Mouse (Mus musculus) neural tube, embryonic 11.5 days (tissue): Measurements from ENCODE around the gene Cfap73. TPM values are rescaled to one million over a fixed set of nuclear protein-coding genes. Genes with fewer than 3 reads are reported as not detected.

ENCODE experiments used
- ATAC-seq: fragments of 200-750 bp; cut with Nextera tagmentation; 2 replicates; pipeline ENCODE4 v1.8.0; 2017; ENCODE audit warnings: moderate number of reproducible peaks, mild to moderate bottlenecking, moderate TSS enrichment, moderate library complexity; ENCODE audit not compliant: insufficient read depth, low FRiP score, low TSS enrichment
- DNase-seq: peaks from one replicate; pipeline ENCODE4 v3.0.0-alpha.2; 2015; ENCODE audit warnings: low spot score
- H3K27ac ChIP-seq: fragments of 300-500 bp; sonication (generic); 2 replicates; pipeline ENCODE4 v1.5.1; 2014; ENCODE audit warnings: low read depth, mild to moderate bottlenecking, low read length
- H3K27me3 ChIP-seq: fragments of 300-500 bp; sonication (generic); 2 replicates; pipeline ENCODE4 v1.6.1; 2014; ENCODE audit warnings: mild to moderate bottlenecking, low read length, mixed read lengths; ENCODE audit not compliant: control insufficient read depth, insufficient read depth
- H3K36me3 ChIP-seq: fragments of 300-500 bp; sonication (generic); 2 replicates; pipeline ENCODE4 v1.6.1; 2014; ENCODE audit warnings: mild to moderate bottlenecking, low read length, moderate library complexity, mixed read lengths; ENCODE audit not compliant: control insufficient read depth, insufficient read depth
- H3K4me1 ChIP-seq: fragments of 300-500 bp; sonication (generic); 2 replicates; pipeline ENCODE4 v1.6.1; 2014; ENCODE audit warnings: low read length, mixed read lengths; ENCODE audit not compliant: control insufficient read depth, insufficient read depth
- H3K4me2 ChIP-seq: fragments of 300-500 bp; sonication (generic); 2 replicates; pipeline ENCODE4 v1.6.1; 2014; ENCODE audit warnings: low read depth, mild to moderate bottlenecking, moderate library complexity
- H3K4me3 ChIP-seq: fragments of 300-500 bp; sonication (generic); 2 replicates; pipeline ENCODE4 v1.5.1; 2014; ENCODE audit warnings: low read depth, low read length
- H3K9ac ChIP-seq: fragments of 300-500 bp; sonication (generic); 2 replicates; pipeline ENCODE4 v1.6.1; 2014; ENCODE audit warnings: mild to moderate bottlenecking, low read length
- H3K9me3 ChIP-seq: fragments of 300-500 bp; sonication (generic); 2 replicates; pipeline ENCODE4 v1.6.1; 2016; ENCODE audit warnings: low read length; ENCODE audit not compliant: control insufficient read depth
- WGBS: fragments of 180-500 bp; shearing (Covaris S2); extraction: QIAGEN DNeasy Blood & Tissue Kit; methylation state at CpG from one replicate; pipeline ENCODE4 v1.1.7; 2014; 5-methylcytosine and 5-hydroxymethylcytosine counted together
- polyA plus RNA-seq: library from polyadenylated mRNA; unstranded; fragments of >200 nt; fragmentation: Nextera tagmentation; extraction: Ambion mirVana; gene quantifications from 2 replicates; pipeline ENCODE4 v1.2.1, GENCODE M21; 2014

Cfap73 gene
- polyA plus RNA-seq, 1 experiment from 2014 or later, result not detected

DNA sequence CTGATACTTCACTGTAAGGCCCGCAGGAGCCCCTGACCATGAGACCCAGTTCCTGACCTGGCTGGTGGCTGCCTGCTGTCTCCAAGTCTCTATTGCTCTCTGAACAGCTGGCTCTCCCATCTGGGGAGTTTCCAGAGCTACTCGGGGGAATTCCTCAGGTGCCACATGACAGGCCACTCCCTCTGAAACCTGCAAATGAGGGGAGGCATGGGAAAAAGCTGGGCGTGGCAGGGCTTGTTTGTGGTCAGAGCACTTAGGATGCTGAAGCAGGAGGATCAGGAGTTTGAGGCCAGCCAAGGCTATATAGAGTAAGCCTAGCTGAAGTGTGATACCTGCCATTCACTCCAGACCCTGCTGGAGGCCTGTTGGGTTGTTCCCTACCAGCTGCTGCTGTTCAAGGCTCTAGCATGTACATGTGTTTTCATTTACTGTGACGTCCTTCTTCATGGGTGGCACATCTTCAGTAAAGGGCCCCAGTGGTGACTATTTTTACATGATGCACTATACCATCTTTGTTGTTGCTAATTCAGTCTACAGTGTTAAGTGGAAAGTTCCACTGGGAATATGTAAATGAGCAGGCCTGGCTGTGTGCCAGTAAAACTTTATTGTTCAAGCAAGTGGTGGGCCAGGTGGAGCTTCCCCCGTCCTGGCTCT is 11.7 kb downstream of the Cfap73 start:
- Histone ChIP-seq H3K27ac (no peak overlapping the region), H3K9me3 (no peaks in the 10 kb centered on the region), H3K9ac (no peak overlapping the region), H3K4me2 (no peak overlapping the region), H3K27me3 (no peaks in the 10 kb centered on the region), H3K4me3 (no peak overlapping the region), H3K36me3 (peaks cover 52% of the 10 kb centered on the region), H3K4me1 (no peaks in the 10 kb centered on the region)
- DNase-seq, result no peak
- no peak for ATAC-seq
- WGBS, result 75% methylated on average over 5 of the region's 5 CpGs

DNA sequence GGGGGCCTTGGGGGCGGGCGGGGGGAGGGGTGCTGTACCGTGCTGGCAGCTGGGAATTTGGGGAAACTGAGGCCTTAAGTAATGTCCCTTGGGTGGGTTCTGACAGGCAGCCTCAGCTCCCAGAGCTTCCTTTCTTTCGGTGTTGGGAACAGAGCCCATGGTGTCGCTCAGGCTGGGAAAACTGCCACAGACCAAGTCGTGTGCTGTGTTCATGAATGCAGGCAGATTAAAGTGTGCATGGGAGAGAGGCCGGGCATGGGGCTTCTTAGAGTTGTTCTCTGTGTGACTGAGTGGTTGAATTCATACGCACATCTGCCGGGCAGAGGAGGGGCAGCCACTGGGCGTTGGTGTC is 12.2 kb downstream of the Cfap73 start:
- Histone ChIP-seq H3K27ac (no peak overlapping the region), H3K27me3 (no peaks in the 10 kb centered on the region), H3K4me2 (no peak overlapping the region), H3K9ac (no peak overlapping the region), H3K4me3 (no peak overlapping the region), H3K9me3 (no peaks in the 10 kb centered on the region), H3K4me1 (no peaks in the 10 kb centered on the region), H3K36me3 (peaks cover 51% of the 10 kb centered on the region)
- ATAC-seq (no peak), DNase-seq (no peak)
- 89% methylated on average over 10 of the region's 10 CpGs for WGBS

GRCm38 (mm10) chr5:120621078-120621765 is 12.8 kb downstream of the Cfap73 start:
- Histone ChIP-seq H3K4me2 (no peak overlapping the region), H3K27ac (no peak overlapping the region), H3K9ac (no peak overlapping the region), H3K27me3 (no peaks in the 10 kb centered on the region), H3K9me3 (no peaks in the 10 kb centered on the region), H3K4me3 (no peak overlapping the region), H3K4me1 (no peaks in the 10 kb centered on the region), H3K36me3 (peaks cover 53% of the 10 kb centered on the region)
- 94% methylated on average over 23 of the region's 23 CpGs for WGBS
- DNase-seq, result no peak
- no peak for ATAC-seq

DNA sequence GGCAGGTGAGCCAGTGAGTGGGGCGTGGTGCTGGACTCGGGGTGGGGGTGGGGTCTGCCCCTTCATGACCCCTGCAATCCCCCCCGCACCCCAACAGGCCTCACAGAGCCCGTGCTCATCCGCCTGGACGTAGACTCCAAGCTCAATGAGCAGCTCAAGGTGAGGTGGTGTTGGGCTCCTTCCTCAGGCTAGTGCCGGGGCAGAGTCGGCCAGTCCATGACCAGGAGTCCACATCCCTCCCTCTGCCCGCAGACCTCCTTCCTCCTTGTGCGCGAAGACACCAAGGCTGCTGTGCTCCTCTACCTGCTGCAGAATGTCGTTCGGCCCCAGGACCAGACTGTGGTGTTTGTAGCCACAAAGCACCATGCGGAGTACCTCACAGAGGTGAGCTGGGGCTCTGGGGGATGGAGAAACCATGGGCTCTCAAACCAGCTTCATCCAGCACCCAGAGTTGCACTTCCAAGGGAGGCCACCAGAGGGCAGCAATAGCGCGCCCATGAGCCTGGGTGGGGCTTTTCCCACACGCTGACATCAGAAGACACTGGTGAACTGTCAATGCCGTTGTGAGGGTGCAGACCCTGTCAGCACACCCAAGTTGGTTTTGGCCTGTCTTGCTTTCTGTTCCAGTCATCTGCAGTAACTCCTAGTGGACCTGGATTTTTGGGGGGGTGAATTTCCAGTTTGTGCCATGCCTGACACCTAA is 13.5 kb downstream of the Cfap73 start:
- H3K9me3 ChIP-seq, result no peaks in the 10 kb centered on the region
- no peaks in the 10 kb centered on the region for H3K27me3 ChIP-seq
- no peak overlapping the region for H3K4me2 ChIP-seq
- H3K4me1 ChIP-seq, result no peaks in the 10 kb centered on the region
- no peak overlapping the region for H3K9ac ChIP-seq
- 69% methylated on average over 18 of the region's 18 CpGs for WGBS
- H3K27ac ChIP-seq, result no peak overlapping the region
- DNase-seq (peak; percentile 85), ATAC-seq (0 out of 2 replicates have a peak, but pooled peaks have one; percentile 17)
- no peak overlapping the region for H3K4me3 ChIP-seq
- peaks cover 53% of the 10 kb centered on the region for H3K36me3 ChIP-seq

- Histone ChIP-seq H3K4me2 (no peak overlapping the region), H3K36me3 (peaks cover 47% of the 10 kb centered on the region), H3K4me1 (no peaks in the 10 kb centered on the region), H3K4me3 (no peak overlapping the region), H3K9ac (no peak overlapping the region), H3K27ac (no peak overlapping the region), H3K27me3 (no peaks in the 10 kb centered on the region), H3K9me3 (no peaks in the 10 kb centered on the region)
- peak; percentile 54 for DNase-seq
- WGBS, result 22% methylated on average over 5 of the region's 5 CpGs
- no peak for ATAC-seq
Observed at GRCm38 (mm10) chr5:120619201-120619600, 14.8 kb downstream of the Cfap73 start.

- H3K36me3 ChIP-seq, result peaks cover 47% of the 10 kb centered on the region
Observed at GRCm38 (mm10) chr5:120618778-120619177, 15.3 kb downstream of the Cfap73 start.

DNA sequence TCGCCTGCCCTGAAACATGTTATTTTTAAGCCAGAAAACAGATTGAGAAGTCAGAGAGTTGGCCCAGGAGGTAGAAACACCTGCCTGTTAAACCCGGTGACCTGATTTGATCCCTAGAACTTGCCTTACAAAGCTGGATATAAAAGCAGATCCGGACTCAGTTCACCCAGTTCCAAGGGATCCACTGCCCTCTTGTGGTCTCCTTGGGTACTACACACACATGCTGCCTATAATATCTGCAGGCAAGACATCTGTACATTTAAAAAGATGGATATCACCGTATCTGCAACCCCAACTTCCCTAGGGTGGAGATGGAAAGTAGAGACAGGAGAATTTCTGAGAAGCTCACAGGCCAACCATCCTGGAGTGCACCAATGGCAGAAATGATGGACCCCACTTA is 18.1 kb downstream of the Cfap73 start:
- H3K9ac ChIP-seq, result no peak overlapping the region
- H3K27ac ChIP-seq, result no peak overlapping the region
- peaks cover 12% of the 10 kb centered on the region for H3K4me1 ChIP-seq
- H3K27me3 ChIP-seq, result no peaks in the 10 kb centered on the region
- no peak overlapping the region for H3K4me2 ChIP-seq
- ATAC-seq, result no peak
- peaks cover 30% of the 10 kb centered on the region for H3K36me3 ChIP-seq
- no peak overlapping the region for H3K4me3 ChIP-seq
- 97% methylated on average over 4 of the region's 4 CpGs for WGBS
- DNase-seq, result no peak
- H3K9me3 ChIP-seq, result no peaks in the 10 kb centered on the region

More at GRCm38 (mm10) chr5:120618778-120619177, 15.3 kb downstream of the Cfap73 start:
- DNase-seq (no peak), ATAC-seq (no peak)
- peaks cover 2% of the 10 kb centered on the region; the same call in 1 of the 2 replicates for H3K4me1 ChIP-seq
- 86% methylated on average over 12 of the region's 12 CpGs for WGBS
- no peak overlapping the region for H3K4me3 ChIP-seq
- H3K9me3 ChIP-seq, result no peaks in the 10 kb centered on the region
- no peaks in the 10 kb centered on the region for H3K27me3 ChIP-seq
- no peak overlapping the region for H3K4me2 ChIP-seq
- H3K27ac ChIP-seq, result no peak overlapping the region
- H3K9ac ChIP-seq, result no peak overlapping the region

GRCm38 (mm10) chr5:120612822-120613604 is 21.0 kb downstream of the Cfap73 start:
- H3K27ac ChIP-seq, result peak overlapping the region; percentile 76
- DNase-seq, result peak; percentile 100
- ATAC-seq, result peak; percentile 92
- peak overlapping the region; percentile 73 for H3K4me3 ChIP-seq
- peaks cover 6% of the 10 kb centered on the region for H3K36me3 ChIP-seq
- peaks cover 12% of the 10 kb centered on the region for H3K4me1 ChIP-seq
- under 1% methylated on average over 69 of the region's 69 CpGs for WGBS
- H3K9ac ChIP-seq, result peak overlapping the region; percentile 75
- H3K4me2 ChIP-seq, result peak overlapping the region; percentile 95
- no peaks in the 10 kb centered on the region for H3K27me3 ChIP-seq
- no peaks in the 10 kb centered on the region for H3K9me3 ChIP-seq
